Comparison of ENCODE assay signal across 13 mouse cellular contexts in genomic region chr2:45197342-45197741, GRCm38 (mm10).
A peak's percentile ranks its signal among the peaks of the same experiment; 100 is the strongest.
DNase-seq lines count a peak whose midpoint lies in the region; ATAC-seq and TF ChIP-seq lines count a peak whose summit lies in the region.
"Had no signal": no experiment of that assay in that cellular context is flagged by ENCODE, and none has a peak within 500 bp of the region (broad histone marks: within the 10 kb centered on the region; RNA-seq: fewer than 3 reads in every experiment).

No protein-coding gene starts in this region.

- TF ChIP-seq CTCF in left cerebral cortex, adult 2 months (IDR thresholded peaks at IDR 0.05): no peak
- no peak for TF ChIP-seq CTCF in bone marrow, adult 2 months (IDR thresholded peaks at IDR 0.05; ENCODE audit: control insufficient read depth, insufficient read depth, low read length)

- peaks cover 2% of the 10 kb centered on the region; the same call in 1 of the 2 replicates for H3K4me1 ChIP-seq in bone marrow, adult 2 months (ENCODE audit: control insufficient read depth, insufficient read depth, low read length)
- H3K4me1 ChIP-seq: forebrain, embryonic 15.5 days; hindbrain, embryonic 15.5 days had no signal

- peak overlapping the region; percentile 32; the same call in 1 of the 2 replicates for H3K27ac ChIP-seq in left cerebral cortex, adult 2 months
- peak overlapping the region; percentile 62 for H3K27ac ChIP-seq in bone marrow, adult 2 months (ENCODE audit: control insufficient read depth, insufficient read depth, low read depth, low read length, poor library complexity)
- H3K27ac ChIP-seq: forebrain, embryonic 15.5 days; hindbrain, embryonic 15.5 days had no signal

- no peak for TF ChIP-seq POLR2A in bone marrow, adult 2 months (IDR thresholded peaks at IDR 0.05; ENCODE audit: borderline replicate concordance, control insufficient read depth, low read depth, low read length)

- WGBS in bone marrow, adult 2 months: 30% methylated on average over 10 of the region's 10 CpGs

- no peak for DNase-seq in frontal cortex, postnatal 36 days (ENCODE audit: low spot score in 2 of 2)
- DNase-seq in left cerebral cortex, adult 2 months (ENCODE audit: extremely low spot score in 1 of 2, low spot score in 2 of 2): no peak
- DNase-seq in left cerebral cortex, postnatal 4 days: no peak
- no peak for DNase-seq in cerebellum, adult 11 months
- no peak for DNase-seq in cerebellum, postnatal 4 days (ENCODE audit: low spot score in 2 of 2)
- DNase-seq: cerebellum, adult 2 months; right cerebral cortex, postnatal 25 days had no signal

- no peak overlapping the region for H3K4me3 ChIP-seq in left cerebral cortex, adult 2 months
- H3K4me3 ChIP-seq in bone marrow, adult 2 months (replicated peaks; ENCODE audit: control insufficient read depth, low read depth, low read length): no peak overlapping the region
- H3K4me3 ChIP-seq: forebrain, embryonic 15.5 days; hindbrain, embryonic 15.5 days; myocyte had no signal

- ATAC-seq in frontal cortex, adult (ENCODE audit: low TSS enrichment): peak; percentile 9; the same call in 1 of the 2 replicates
- peak; percentile 50; the same call in 1 of the 2 replicates for ATAC-seq in megakaryocyte progenitor cell, adult 5-6 weeks (replicated peaks; ENCODE audit: poor library complexity)
- ATAC-seq: forebrain, embryonic 15.5 days had no signal

- intact Hi-C loops in left cerebral cortex, adult 2 months (cut with DNase I): no loop called here
- intact Hi-C loops in left cerebral cortex, postnatal 4 days (cut with DNase I): no loop called here
